Mouse (Mus musculus) right cerebral cortex, postnatal 10 days (tissue): ENCODE results near the gene Mb21d2.

ENCODE experiments used
- DNase-seq, 2 experiments: peaks; one replicate each; pipeline ENCODE4 v3.0.0; 2021; ENCODE audit warnings: low spot score in 2 of 2

The Mb21d2 gene

GRCm38 (mm10) chr16:28902620-28903565 lies 26.6 kb downstream of the Mb21d2 start:
- DNase-seq = no peak

- no peak for DNase-seq
Observed at GRCm38 (mm10) chr16:28899161-28899540, 30.3 kb downstream of the Mb21d2 start.

DNA sequence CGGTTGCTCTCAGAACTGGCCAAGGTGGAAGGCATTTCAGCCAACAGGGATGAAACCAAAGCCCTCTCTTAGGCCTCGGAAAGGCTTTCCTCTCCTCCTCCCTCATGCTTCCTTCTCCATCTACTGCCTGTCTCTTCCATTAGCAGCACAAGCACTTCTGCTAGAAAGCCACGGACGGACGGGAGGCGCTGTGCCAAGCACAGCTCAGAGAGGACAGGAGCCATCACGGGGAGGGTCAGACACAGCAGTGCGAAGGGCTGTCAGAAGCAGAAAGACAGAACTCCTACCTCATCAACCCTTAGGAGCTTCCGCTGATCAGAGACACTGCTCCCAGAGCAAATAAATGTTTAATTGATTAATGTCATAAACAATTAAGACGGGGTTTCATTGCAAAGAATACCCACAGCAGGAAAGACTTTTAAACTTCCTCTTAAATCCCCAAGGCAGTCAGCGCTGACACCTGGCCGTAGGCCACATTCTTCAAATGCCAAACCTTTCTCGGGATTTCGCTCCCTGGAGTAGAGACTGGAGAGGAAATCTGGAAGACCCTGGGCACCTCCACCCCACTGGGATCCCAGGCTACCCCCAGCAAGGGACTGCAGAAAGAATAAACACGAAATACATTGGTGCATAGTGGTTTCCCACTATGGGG lies 30.8 kb downstream of the Mb21d2 start:
- DNase-seq = no peak

DNA sequence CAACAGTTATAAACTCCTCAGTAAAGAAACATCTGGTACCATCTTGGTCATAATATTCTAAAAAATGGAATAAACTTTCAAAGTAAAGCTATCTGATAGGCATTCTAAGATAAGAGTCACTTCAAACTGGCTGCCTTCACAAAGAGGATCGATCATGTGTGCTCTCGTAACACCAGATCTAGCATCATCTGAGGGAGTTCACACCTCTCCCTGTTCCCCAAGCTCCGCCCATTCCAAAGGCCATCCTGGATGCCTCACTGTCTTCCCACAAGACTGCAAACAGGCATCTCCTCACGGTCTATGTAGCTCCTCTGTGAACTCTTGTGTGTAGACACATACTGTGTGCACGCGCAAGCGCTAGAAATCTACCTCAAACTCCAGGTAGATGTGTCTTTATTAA lies 32.9 kb downstream of the Mb21d2 start:
- DNase-seq = no peak

GRCm38 (mm10) chr16:28894872-28895271 lies 34.6 kb downstream of the Mb21d2 start:
- no peak for DNase-seq

DNA sequence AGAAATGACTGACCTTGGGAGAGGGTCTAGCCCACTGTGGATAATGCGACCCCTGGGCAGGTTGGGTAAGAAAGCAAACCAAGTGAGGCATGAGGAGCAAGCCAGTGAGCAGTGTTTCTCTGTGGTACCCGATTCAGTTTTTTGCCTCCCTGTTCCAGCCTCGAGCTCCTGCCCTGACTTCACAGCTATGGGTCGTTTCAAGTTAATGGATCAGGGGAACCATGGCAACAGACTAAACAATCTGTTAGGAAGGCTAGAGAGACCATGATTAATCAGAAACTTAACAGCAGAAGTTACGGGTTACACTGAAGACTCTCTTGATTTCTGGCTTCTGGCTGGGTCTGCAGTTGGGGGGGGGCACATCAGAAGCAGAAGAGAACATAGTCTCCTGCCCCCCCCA lies 36.2 kb downstream of the Mb21d2 start:
- no peak for DNase-seq

DNA sequence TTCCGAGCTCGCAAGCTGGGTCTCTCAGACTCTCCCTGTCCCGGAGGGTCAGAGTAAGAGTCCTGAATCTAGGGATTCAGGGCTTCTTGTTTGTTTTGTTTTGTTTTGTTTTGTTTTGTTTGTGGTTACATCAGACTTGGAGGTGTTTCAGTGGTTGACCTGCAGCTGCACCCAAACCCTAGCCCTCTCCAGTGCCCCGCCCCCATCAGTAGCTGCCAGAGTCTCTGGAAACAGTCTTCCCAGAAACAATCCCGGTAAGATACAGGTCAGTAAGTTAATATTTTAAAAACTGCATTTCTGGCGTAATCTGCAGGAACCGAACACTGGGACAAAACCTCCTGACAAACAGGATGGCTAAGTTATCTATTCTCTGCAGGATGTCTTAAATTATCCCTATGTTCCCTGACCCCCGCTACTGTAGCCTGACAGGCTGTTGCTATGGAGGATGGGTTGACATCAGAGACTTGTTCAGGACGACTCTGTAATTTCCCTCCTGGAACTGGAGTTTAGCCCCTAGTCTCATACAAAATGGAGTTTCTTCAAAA lies 43.2 kb downstream of the Mb21d2 start:
- DNase-seq = no peak

DNA sequence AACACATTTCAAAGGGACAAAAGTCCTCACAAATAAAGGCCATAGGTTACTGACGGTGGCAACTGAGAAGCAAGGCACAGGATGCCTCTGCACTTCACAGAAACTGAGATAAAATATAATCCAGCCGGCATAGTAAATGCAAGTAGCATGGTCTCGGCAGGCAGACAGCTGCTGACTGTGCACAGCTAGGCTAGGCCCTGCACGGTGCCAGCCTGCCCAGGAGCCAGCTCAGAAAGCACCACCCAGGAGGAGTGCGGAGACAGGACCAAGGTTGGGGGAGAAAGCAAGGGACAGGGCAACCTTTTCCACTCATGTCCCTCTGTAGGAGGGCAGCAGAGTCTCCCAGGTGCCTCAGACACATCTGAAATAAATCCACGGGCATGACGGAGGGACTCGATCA lies 44.0 kb downstream of the Mb21d2 start:
- DNase-seq = no peak

DNA sequence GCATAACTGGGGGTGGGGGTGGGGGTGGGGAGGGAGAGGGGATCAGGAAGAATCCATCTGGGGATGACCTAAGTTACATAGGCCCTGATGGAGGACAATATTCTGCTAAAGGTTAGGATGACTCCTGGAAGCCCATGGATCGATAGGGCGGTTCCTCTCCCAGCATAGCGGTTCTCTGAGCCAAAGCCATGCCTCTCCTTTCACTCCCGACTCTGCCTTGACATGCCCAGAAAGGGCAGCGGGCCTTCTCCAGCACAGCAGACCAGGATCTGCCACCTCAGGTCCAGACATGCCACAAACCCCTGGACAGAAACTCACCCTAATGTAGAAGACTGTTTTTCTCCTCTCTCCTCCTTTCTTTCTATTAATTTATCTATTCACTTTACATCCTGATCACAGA lies 44.8 kb downstream of the Mb21d2 start:
- no peak for DNase-seq

DNA sequence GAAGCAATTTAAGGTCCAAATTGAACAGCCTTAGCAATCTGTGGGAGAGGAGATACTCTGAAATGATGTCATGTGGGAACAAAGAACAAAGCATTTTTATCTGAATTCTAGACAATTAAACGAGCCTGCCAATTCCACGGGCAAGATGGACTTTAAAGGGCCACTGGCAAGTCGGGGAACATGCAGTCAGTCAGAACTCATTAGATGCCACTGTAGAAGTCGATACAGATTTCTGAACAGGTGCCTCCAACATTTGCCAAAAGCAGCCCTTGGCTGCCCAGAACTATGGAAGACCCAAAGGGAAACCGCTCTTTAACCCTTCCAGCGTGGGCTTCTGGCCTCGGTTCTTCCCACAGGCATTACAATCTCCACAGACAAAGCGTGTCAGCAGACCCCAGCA lies 45.8 kb downstream of the Mb21d2 start:
- no peak for DNase-seq

- DNase-seq = no peak
Observed at GRCm38 (mm10) chr16:28882687-28883428, 46.6 kb downstream of the Mb21d2 start.

GRCm38 (mm10) chr16:28881787-28882186 lies 47.7 kb downstream of the Mb21d2 start:
- no peak for DNase-seq

- no peak for DNase-seq
Observed at GRCm38 (mm10) chr16:28880756-28881155, 48.7 kb downstream of the Mb21d2 start.

GRCm38 (mm10) chr16:28880307-28880681 lies 49.2 kb downstream of the Mb21d2 start:
- no peak for DNase-seq

- no peak for DNase-seq
Observed at GRCm38 (mm10) chr16:28879636-28880306, 49.7 kb downstream of the Mb21d2 start.

DNA sequence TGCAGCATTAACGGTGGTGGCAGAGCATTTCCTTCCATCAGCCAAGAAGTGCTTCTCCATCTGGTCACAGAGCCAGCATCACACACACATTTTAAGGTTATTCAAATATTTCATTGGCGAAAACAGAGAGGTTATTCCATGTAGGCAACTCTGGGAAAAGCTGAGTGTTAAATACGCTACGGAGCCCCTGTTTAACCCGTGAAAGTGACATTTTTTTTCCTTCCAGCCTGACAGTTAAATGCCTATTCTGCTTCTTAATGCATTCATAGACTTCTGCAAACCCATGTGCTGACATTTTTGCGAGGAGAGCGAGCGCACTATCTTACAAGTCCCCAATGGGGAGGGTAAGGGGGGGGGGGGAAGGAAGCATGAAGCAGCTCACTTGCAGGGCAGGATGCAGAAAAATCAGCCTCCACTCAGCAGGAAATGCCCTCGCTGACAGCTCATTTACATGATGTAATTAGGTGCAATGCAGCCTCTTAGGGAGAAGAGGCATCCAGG lies 52.3 kb downstream of the Mb21d2 start:
- no peak for DNase-seq

- no peak for DNase-seq
Observed at GRCm38 (mm10) chr16:28873404-28873895, 56.0 kb downstream of the Mb21d2 start.

DNA sequence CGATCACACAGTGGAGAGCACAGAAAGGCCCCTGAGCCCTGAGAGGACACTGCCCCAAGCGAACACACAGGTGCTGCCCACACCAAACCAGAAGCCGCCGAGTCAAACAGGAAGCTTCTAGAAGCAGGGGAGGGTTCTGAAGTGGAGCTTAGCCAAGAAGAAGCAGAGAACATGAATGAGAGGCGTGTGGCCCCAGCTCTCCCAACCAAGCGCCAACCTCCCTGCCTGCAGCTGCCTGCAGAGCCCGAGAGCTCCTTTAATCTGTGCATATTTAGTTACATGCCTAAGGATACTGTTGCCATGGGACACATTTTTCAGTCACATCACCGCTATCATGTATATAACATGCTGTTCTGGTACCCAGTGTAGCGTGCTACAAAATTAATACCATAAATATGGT lies 58.6 kb downstream of the Mb21d2 start:
- peak; percentile 50 to 59 for DNase-seq

GRCm38 (mm10) chr16:28870456-28870855 lies 59.0 kb downstream of the Mb21d2 start:
- no peak for DNase-seq

DNA sequence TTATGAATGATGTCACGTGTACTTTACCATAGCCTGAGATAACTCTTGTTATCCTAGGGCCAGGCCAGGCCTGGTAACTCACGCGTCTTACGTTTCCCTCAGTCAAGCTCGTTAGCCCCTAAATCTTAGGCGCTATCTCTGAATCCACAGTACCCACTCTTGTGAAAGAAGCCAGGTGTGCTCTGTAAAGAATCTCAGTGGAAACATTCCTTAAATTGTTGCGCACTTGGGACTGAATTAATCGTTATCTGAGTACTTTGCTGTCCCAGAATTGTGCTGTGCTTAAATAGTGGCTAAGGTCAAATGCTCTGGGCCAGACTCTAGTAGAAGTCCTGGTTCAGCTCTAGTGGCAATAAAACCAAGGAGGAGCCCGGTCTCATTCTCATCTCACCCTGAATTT lies 60.6 kb downstream of the Mb21d2 start:
- no peak for DNase-seq

DNA sequence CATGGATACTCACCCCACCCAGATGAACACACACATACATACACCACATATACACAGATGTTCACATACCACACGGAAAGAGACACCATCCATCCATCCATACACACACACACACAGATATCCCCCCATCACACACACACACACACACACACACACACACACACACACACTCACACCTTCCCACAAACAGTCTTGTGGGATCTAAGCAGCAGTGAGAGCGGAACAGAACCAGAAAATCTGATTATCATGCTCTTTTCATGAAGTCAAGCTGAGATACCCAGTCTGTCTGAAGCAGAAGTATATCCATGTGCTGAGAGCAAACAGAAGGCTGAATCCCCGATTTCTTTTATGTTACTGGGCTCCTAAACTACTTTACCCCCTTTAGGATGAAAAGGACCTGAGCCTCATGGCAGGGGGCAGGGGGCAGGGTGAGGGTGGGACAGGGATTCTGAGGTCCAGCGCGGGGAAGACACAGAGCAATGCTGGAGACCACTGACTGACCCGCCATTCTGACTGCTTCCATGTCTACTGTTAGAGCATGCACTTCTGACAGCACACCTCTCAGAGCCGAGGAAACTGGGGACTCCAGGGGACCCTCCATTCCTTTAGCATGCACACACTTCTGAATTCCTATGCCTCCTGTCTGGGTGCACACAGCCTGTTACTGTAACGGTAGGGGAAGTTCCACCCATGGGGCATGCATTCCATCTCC lies 62.7 kb downstream of the Mb21d2 start:
- DNase-seq = no peak
